Mouse (Mus musculus) spleen, adult 18-20 months (tissue): Measurements from ENCODE around the gene Ap1m2.
A peak's percentile ranks its signal among the peaks of the same experiment; 100 is the strongest.

ENCODE experiments used
- DNase-seq, 2 experiments: peaks; one replicate each; pipeline ENCODE4 v3.0.0; 2022; ENCODE audit warnings: mixed read lengths in 2 of 2

The Ap1m2 gene

GRCm38 (mm10) chr9:21312134-21312533, at the start of gene Ap1m2:
TSS of gene Ap1m2 (minus strand) at chr9:21312337.
- no peak for DNase-seq

GRCm38 (mm10) chr9:21356981-21357718, 45.0 kb upstream of the Ap1m2 start:
- DNase-seq = peak in 1 of 2 experiments; percentile 65

- no peak for DNase-seq
Observed at GRCm38 (mm10) chr9:21354796-21355195, 42.7 kb upstream of the Ap1m2 start.

- no peak for DNase-seq
Observed at GRCm38 (mm10) chr9:21353373-21353686, 41.2 kb upstream of the Ap1m2 start.

- no peak for DNase-seq
Observed at GRCm38 (mm10) chr9:21352463-21353372, 40.6 kb upstream of the Ap1m2 start.

- no peak for DNase-seq
Observed at GRCm38 (mm10) chr9:21351702-21352377, 39.7 kb upstream of the Ap1m2 start.

- no peak for DNase-seq
Observed at GRCm38 (mm10) chr9:21351178-21351577, 39.0 kb upstream of the Ap1m2 start.

GRCm38 (mm10) chr9:21348152-21348551, 36.0 kb upstream of the Ap1m2 start:
- no peak for DNase-seq

- DNase-seq = no peak
Observed at GRCm38 (mm10) chr9:21346627-21347365, 34.7 kb upstream of the Ap1m2 start.

- no peak for DNase-seq
Observed at GRCm38 (mm10) chr9:21340411-21340810, 28.3 kb upstream of the Ap1m2 start.

GRCm38 (mm10) chr9:21337652-21338051, 25.5 kb upstream of the Ap1m2 start:
- DNase-seq = no peak

- no peak for DNase-seq
Observed at GRCm38 (mm10) chr9:21336491-21336890, 24.4 kb upstream of the Ap1m2 start.

- no peak for DNase-seq
Observed at GRCm38 (mm10) chr9:21335391-21335790, 23.3 kb upstream of the Ap1m2 start.

- no peak for DNase-seq
Observed at GRCm38 (mm10) chr9:21334747-21335146, 22.6 kb upstream of the Ap1m2 start.

GRCm38 (mm10) chr9:21333523-21333922, 21.4 kb upstream of the Ap1m2 start:
- DNase-seq = no peak

GRCm38 (mm10) chr9:21332161-21333061, 20.3 kb upstream of the Ap1m2 start:
- no peak for DNase-seq

GRCm38 (mm10) chr9:21331365-21332140, 19.4 kb upstream of the Ap1m2 start:
- DNase-seq = no peak

GRCm38 (mm10) chr9:21329699-21330289, 17.7 kb upstream of the Ap1m2 start:
- no peak for DNase-seq

- no peak for DNase-seq
Observed at GRCm38 (mm10) chr9:21329041-21329440, 16.9 kb upstream of the Ap1m2 start.

GRCm38 (mm10) chr9:21328041-21328440, 15.9 kb upstream of the Ap1m2 start:
- DNase-seq = peak in 1 of 2 experiments; percentile 32
